Mouse (Mus musculus): ENCODE measurements around the gene Foxp4. TPM values are rescaled to one million over a fixed set of nuclear protein-coding genes. Genes with fewer than 3 reads are reported as not detected.

The Foxp4 gene
- polyA plus RNA-seq, 1 experiment from 2014 or later = 6.5 TPM

DNA sequence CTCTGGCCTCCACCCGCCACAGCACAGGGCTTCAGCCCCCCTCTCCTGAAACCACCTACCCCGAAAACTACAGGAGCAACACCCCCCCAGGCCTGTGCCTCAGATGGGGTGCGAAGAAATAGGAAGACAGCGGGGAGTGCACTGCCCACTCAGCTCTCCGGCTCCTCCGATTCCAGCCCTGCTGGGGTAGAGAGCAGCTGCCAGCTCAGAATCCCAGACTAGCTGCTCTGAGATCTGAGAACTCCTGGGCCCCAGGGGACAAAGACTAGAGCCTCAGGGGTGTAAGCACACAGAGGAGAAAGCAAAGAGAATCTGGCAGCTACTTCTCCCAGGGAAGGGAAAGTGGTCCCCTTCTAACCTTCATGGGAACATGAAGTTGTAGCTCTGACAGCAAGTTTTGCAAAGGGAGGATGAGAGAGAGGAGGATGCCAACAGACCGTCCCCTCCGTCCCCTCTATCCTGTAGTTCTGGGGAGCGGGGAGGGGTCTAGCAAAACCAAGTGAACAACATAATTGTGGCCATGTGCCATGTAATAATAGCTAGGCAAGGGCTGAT is 17.0 kb downstream of the Foxp4 start:
- peaks cover 8% of the 10 kb centered on the region for H3K36me3 ChIP-seq (ENCODE audit: control insufficient read depth, insufficient read depth)
- no peak overlapping the region for H3K27ac ChIP-seq (ENCODE audit: low read length)
- no peaks in the 10 kb centered on the region for H3K27me3 ChIP-seq (ENCODE audit: control insufficient read depth, insufficient read depth, low read length)
- no peak overlapping the region for H3K4me2 ChIP-seq (ENCODE audit: low read depth, low read length)
- no peak overlapping the region for H3K4me3 ChIP-seq (ENCODE audit: low read length)
- WGBS = 76% methylated on average over 9 of the region's 9 CpGs
- no peak for ATAC-seq (replicated peaks; ENCODE audit: extremely low read depth, insufficient read depth, low FRiP score)
- no peak overlapping the region for H3K9ac ChIP-seq (ENCODE audit: low read length)
- peaks cover 12% of the 10 kb centered on the region for H3K4me1 ChIP-seq (ENCODE audit: control insufficient read depth, insufficient read depth, low read length)
- H3K9me3 ChIP-seq (replicated peaks; ENCODE audit: control insufficient read depth, low read length) = no peaks in the 10 kb centered on the region

DNA sequence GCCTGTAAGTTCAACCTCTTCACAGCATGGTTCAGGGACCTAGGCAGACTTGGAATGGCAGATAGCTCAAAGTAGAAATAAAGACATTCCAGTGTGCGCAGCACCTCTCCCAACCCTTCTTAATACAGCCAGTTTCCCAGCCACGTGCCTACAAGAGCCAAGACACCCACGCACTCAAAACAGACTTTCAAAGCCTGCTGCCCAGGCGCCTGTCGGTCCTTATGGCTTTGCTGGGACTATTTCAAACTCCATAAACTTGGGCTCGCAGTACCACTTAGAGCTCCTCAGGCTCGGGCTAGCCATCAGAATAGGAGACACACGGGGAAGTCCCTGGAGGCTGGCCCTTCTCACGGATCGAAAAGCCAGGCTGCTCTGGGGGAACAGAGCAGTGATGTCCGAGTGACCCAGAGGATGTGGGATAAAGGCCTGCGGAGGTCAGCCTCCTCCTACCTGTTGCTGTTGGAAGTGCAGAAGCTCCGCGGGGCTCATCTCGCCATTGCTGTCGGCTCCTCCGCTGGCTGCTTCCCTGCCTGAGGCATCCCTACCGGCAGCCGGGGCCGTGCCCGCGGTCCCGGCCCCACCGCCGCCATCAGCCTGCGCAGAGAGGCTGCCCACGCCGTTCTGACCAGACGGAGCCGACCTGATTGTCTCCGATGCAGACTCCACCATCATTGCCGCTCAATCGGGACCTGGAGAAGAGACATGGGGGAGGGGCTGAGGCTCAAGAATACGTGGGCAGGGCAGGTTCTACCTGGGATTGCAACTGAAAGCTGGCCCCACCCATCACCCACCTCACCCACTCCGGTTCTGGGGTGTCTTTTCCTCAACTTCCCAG is 20.4 kb downstream of the Foxp4 start:
- Histone ChIP-seq H3K9me3 (replicated peaks; ENCODE audit: control insufficient read depth, low read length) (no peaks in the 10 kb centered on the region), H3K36me3 (ENCODE audit: control insufficient read depth, insufficient read depth) (peaks cover 10% of the 10 kb centered on the region), H3K4me3 (ENCODE audit: low read length) (no peak overlapping the region), H3K4me1 (ENCODE audit: control insufficient read depth, insufficient read depth, low read length) (peaks cover 7% of the 10 kb centered on the region), H3K27ac (ENCODE audit: low read length) (no peak overlapping the region), H3K9ac (ENCODE audit: low read length) (no peak overlapping the region), H3K27me3 (ENCODE audit: control insufficient read depth, insufficient read depth, low read length) (no peaks in the 10 kb centered on the region), H3K4me2 (ENCODE audit: low read depth, low read length) (no peak overlapping the region)
- no peak for ATAC-seq (replicated peaks; ENCODE audit: extremely low read depth, insufficient read depth, low FRiP score)
- WGBS = 57% methylated on average over 35 of the region's 35 CpGs

- Histone ChIP-seq H3K9me3 (replicated peaks; ENCODE audit: control insufficient read depth, low read length) (no peaks in the 10 kb centered on the region), H3K27ac (ENCODE audit: low read length) (no peak overlapping the region), H3K4me1 (ENCODE audit: control insufficient read depth, insufficient read depth, low read length) (peaks cover 21% of the 10 kb centered on the region), H3K4me2 (ENCODE audit: low read depth, low read length) (no peak overlapping the region), H3K36me3 (ENCODE audit: control insufficient read depth, insufficient read depth) (peaks cover 10% of the 10 kb centered on the region), H3K4me3 (ENCODE audit: low read length) (no peak overlapping the region), H3K27me3 (ENCODE audit: control insufficient read depth, insufficient read depth, low read length) (no peaks in the 10 kb centered on the region), H3K9ac (ENCODE audit: low read length) (no peak overlapping the region)
- no peak for ATAC-seq (replicated peaks; ENCODE audit: extremely low read depth, insufficient read depth, low FRiP score)
- 69% methylated on average over 3 of the region's 3 CpGs for WGBS
These were observed 22.7 kb downstream of the Foxp4 start for GRCm38 (mm10) chr17:47901782-47902181.

- Histone ChIP-seq H3K4me3 (ENCODE audit: low read length) (no peak overlapping the region), H3K9ac (ENCODE audit: low read length) (no peak overlapping the region), H3K36me3 (ENCODE audit: control insufficient read depth, insufficient read depth) (peaks cover 10% of the 10 kb centered on the region), H3K4me2 (ENCODE audit: low read depth, low read length) (no peak overlapping the region), H3K4me1 (ENCODE audit: control insufficient read depth, insufficient read depth, low read length) (peaks cover 21% of the 10 kb centered on the region), H3K9me3 (replicated peaks; ENCODE audit: control insufficient read depth, low read length) (no peaks in the 10 kb centered on the region), H3K27ac (ENCODE audit: low read length) (peak overlapping the region; percentile 27; the same call in 1 of the 2 replicates), H3K27me3 (ENCODE audit: control insufficient read depth, insufficient read depth, low read length) (no peaks in the 10 kb centered on the region)
- 51% methylated on average over 6 of the region's 6 CpGs for WGBS
- ATAC-seq (replicated peaks; ENCODE audit: extremely low read depth, insufficient read depth, low FRiP score) = no peak
These were observed 23.7 kb downstream of the Foxp4 start for GRCm38 (mm10) chr17:47900716-47901115.

DNA sequence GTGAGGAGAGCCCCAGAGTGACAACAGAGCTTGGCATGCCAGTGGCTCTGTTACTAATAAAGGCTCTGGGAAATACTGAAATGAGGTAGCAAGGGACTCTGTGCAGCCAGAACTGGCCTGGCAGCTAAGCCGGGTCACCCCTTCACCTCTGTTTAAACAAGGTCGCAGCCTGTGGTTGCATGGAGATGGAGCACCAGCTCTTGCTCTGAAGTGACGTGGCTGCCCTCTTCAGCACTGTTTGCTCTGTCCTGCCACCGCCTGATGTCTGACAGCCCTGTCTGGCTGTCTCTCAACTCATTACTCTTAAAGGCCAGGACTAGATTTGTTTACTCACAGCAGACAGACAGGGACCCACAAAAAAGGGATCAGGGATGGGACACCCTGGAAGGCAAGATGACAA is 25.3 kb downstream of the Foxp4 start:
- no peak overlapping the region for H3K27ac ChIP-seq (ENCODE audit: low read length)

GRCm38 (mm10) chr17:47897956-47898752 is 26.3 kb downstream of the Foxp4 start:
- Histone ChIP-seq H3K4me3 (ENCODE audit: low read length) (no peak overlapping the region), H3K9me3 (replicated peaks; ENCODE audit: control insufficient read depth, low read length) (no peaks in the 10 kb centered on the region), H3K27ac (ENCODE audit: low read length) (no peak overlapping the region), H3K4me2 (ENCODE audit: low read depth, low read length) (no peak overlapping the region), H3K27me3 (ENCODE audit: control insufficient read depth, insufficient read depth, low read length) (no peaks in the 10 kb centered on the region), H3K36me3 (ENCODE audit: control insufficient read depth, insufficient read depth) (peaks cover 10% of the 10 kb centered on the region), H3K4me1 (ENCODE audit: control insufficient read depth, insufficient read depth, low read length) (peaks cover 21% of the 10 kb centered on the region), H3K9ac (ENCODE audit: low read length) (peak overlapping the region; percentile 52)
- WGBS = 36% methylated on average over 9 of the region's 9 CpGs
- peak; percentile 78 for ATAC-seq (replicated peaks; ENCODE audit: extremely low read depth, insufficient read depth, low FRiP score)

More for the DNA sequence above, 25.3 kb downstream of the Foxp4 start:
- no peaks in the 10 kb centered on the region for H3K27me3 ChIP-seq (ENCODE audit: control insufficient read depth, insufficient read depth, low read length)
- peaks cover 21% of the 10 kb centered on the region for H3K4me1 ChIP-seq (ENCODE audit: control insufficient read depth, insufficient read depth, low read length)
- WGBS = 34% methylated on average over 4 of the region's 4 CpGs
- no peaks in the 10 kb centered on the region for H3K9me3 ChIP-seq (replicated peaks; ENCODE audit: control insufficient read depth, low read length)
- no peak overlapping the region for H3K9ac ChIP-seq (ENCODE audit: low read length)
- H3K4me2 ChIP-seq (ENCODE audit: low read depth, low read length) = no peak overlapping the region
- no peak for ATAC-seq (replicated peaks; ENCODE audit: extremely low read depth, insufficient read depth, low FRiP score)
- peaks cover 12% of the 10 kb centered on the region for H3K36me3 ChIP-seq (ENCODE audit: control insufficient read depth, insufficient read depth)
- no peak overlapping the region for H3K4me3 ChIP-seq (ENCODE audit: low read length)

DNA sequence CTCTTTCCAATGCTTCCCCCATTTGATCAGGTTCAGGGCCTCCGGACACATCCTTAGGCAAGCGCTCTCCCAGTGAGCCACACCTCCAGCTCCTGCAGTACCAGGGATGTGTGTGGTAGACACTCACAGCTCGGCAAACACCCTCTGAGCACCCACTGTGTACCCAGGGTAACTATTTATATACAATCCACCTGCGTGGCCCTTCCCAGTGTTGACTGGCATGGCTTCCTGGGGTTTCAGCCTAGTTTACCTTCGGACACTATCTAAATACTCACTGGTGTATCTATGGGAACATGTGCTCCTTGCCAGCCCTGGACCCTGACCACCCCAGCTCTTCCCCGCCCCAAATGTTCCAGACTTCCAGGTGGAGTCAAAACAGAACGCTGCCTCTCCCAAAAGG is 34.7 kb downstream of the Foxp4 start:
- H3K4me2 ChIP-seq (ENCODE audit: low read depth, low read length) = no peak overlapping the region
- H3K4me3 ChIP-seq (ENCODE audit: low read length) = no peak overlapping the region
- no peak overlapping the region for H3K27ac ChIP-seq (ENCODE audit: low read length)
- no peak overlapping the region for H3K9ac ChIP-seq (ENCODE audit: low read length)
- WGBS = 71% methylated on average over 7 of the region's 7 CpGs
- H3K36me3 ChIP-seq (ENCODE audit: control insufficient read depth, insufficient read depth) = peaks cover 4% of the 10 kb centered on the region; the same call in 1 of the 2 replicates
- H3K4me1 ChIP-seq (ENCODE audit: control insufficient read depth, insufficient read depth, low read length) = peaks cover 11% of the 10 kb centered on the region
- H3K9me3 ChIP-seq (replicated peaks; ENCODE audit: control insufficient read depth, low read length) = no peaks in the 10 kb centered on the region
- ATAC-seq (replicated peaks; ENCODE audit: extremely low read depth, insufficient read depth, low FRiP score) = no peak
- H3K27me3 ChIP-seq (ENCODE audit: control insufficient read depth, insufficient read depth, low read length) = no peaks in the 10 kb centered on the region

GRCm38 (mm10) chr17:47889267-47889666 is 35.2 kb downstream of the Foxp4 start:
- H3K27ac ChIP-seq (ENCODE audit: low read length) = no peak overlapping the region
- no peak for ATAC-seq (replicated peaks; ENCODE audit: extremely low read depth, insufficient read depth, low FRiP score)
- H3K4me1 ChIP-seq (ENCODE audit: control insufficient read depth, insufficient read depth, low read length) = peaks cover 11% of the 10 kb centered on the region
- no peak overlapping the region for H3K4me2 ChIP-seq (ENCODE audit: low read depth, low read length)
- WGBS = 61% methylated on average over 19 of the region's 19 CpGs
- H3K9ac ChIP-seq (ENCODE audit: low read length) = no peak overlapping the region
- no peak overlapping the region for H3K4me3 ChIP-seq (ENCODE audit: low read length)
- peaks cover 3% of the 10 kb centered on the region; the same call in 1 of the 2 replicates for H3K36me3 ChIP-seq (ENCODE audit: control insufficient read depth, insufficient read depth)
- no peaks in the 10 kb centered on the region for H3K27me3 ChIP-seq (ENCODE audit: control insufficient read depth, insufficient read depth, low read length)
- H3K9me3 ChIP-seq (replicated peaks; ENCODE audit: control insufficient read depth, low read length) = no peaks in the 10 kb centered on the region

DNA sequence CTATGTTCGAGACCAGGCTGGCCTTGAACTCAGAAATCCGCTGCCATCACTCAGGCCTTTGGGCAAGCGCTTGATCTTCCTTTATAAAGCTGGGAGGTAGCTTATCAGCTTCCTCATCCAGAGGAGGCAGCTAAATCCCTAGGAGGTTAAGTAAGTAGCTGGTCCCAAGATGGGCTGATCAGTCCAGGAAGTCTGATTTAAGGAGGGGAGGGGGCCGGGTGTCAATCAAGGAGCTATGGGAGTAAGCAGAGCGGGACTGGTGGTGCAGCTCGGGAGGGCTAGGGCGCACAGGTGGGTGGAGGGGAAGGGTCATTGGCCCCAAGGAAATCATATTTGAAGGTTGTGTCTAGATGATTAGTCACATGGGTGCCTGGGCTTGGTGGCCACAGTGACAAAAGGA is 35.8 kb downstream of the Foxp4 start:
- no peak overlapping the region for H3K9ac ChIP-seq (ENCODE audit: low read length)
- 82% methylated on average over 7 of the region's 7 CpGs for WGBS
- peaks cover 11% of the 10 kb centered on the region for H3K4me1 ChIP-seq (ENCODE audit: control insufficient read depth, insufficient read depth, low read length)
- no peak overlapping the region for H3K4me2 ChIP-seq (ENCODE audit: low read depth, low read length)
- no peaks in the 10 kb centered on the region; the same call in 1 of the 2 replicates for H3K36me3 ChIP-seq (ENCODE audit: control insufficient read depth, insufficient read depth)
- no peak overlapping the region for H3K27ac ChIP-seq (ENCODE audit: low read length)
- no peaks in the 10 kb centered on the region for H3K9me3 ChIP-seq (replicated peaks; ENCODE audit: control insufficient read depth, low read length)
- H3K27me3 ChIP-seq (ENCODE audit: control insufficient read depth, insufficient read depth, low read length) = no peaks in the 10 kb centered on the region
- no peak overlapping the region for H3K4me3 ChIP-seq (ENCODE audit: low read length)
- no peak for ATAC-seq (replicated peaks; ENCODE audit: extremely low read depth, insufficient read depth, low FRiP score)
